Mouse (Mus musculus) hindbrain, embryonic 13.5 days (tissue): Measurements from ENCODE around the gene Vmn1r42. TPM values are rescaled to one million over a fixed set of nuclear protein-coding genes. Genes with fewer than 3 reads are reported as not detected.
"Not testable (repeated sequence)": the region's sequence is repeated elsewhere in the genome, so short reads cannot be mapped to it uniquely, and the experiment has no call there.

Source experiments
- ATAC-seq: fragments of 200-750 bp; cut with Nextera tagmentation; 2 replicates; pipeline ENCODE4 v1.8.0; 2017; ENCODE audit warnings: moderate TSS enrichment; ENCODE audit not compliant: low FRiP score
- H3K27ac ChIP-seq: fragments of 300-500 bp; sonication (generic); 2 replicates; pipeline ENCODE4 v1.5.1; 2015; ENCODE audit warnings: inconsistent platforms, mild to moderate bottlenecking, moderate library complexity
- H3K27me3 ChIP-seq: fragments of 300-500 bp; sonication (generic); 2 replicates; pipeline ENCODE4 v1.6.1; 2015; ENCODE audit warnings: mild to moderate bottlenecking, inconsistent platforms
- H3K36me3 ChIP-seq: fragments of 300-500 bp; sonication (generic); 2 replicates; pipeline ENCODE4 v1.6.1; 2015; ENCODE audit warnings: mild to moderate bottlenecking, inconsistent platforms
- H3K4me1 ChIP-seq: fragments of 300-500 bp; sonication (generic); replicated peaks from 2 replicates; pipeline ENCODE4 v1.6.1; 2015; ENCODE audit warnings: inconsistent platforms
- H3K4me2 ChIP-seq: fragments of 300-500 bp; sonication (generic); 2 replicates; pipeline ENCODE4 v1.6.1; 2015; ENCODE audit warnings: inconsistent platforms, mild to moderate bottlenecking, moderate library complexity
- H3K4me3 ChIP-seq: fragments of 300-500 bp; sonication (generic); 2 replicates; pipeline ENCODE4 v1.5.1; 2015; ENCODE audit warnings: mild to moderate bottlenecking, inconsistent platforms
- H3K9ac ChIP-seq: fragments of 300-500 bp; sonication (generic); 2 replicates; pipeline ENCODE4 v1.6.1; 2015; ENCODE audit warnings: mild to moderate bottlenecking, inconsistent platforms
- H3K9me3 ChIP-seq: fragments of 300-500 bp; sonication (generic); 2 replicates; pipeline ENCODE4 v1.6.1; 2016; ENCODE audit warnings: inconsistent platforms
- WGBS: fragments of 180-500 bp; shearing (Covaris S2); methylation state at CpG from one replicate; pipeline ENCODE4 v1.1.7; 2015; 5-methylcytosine and 5-hydroxymethylcytosine counted together
- polyA plus RNA-seq: library from polyadenylated mRNA; unstranded; fragments of >200 nt; fragmentation: Nextera tagmentation; extraction: Ambion mirVana; gene quantifications from 2 replicates; pipeline ENCODE4 v1.2.1, GENCODE M21; 2015

Gene Vmn1r42
- not detected in 2 replicates for polyA plus RNA-seq

GRCm38 (mm10) chr6:89876313-89876712 lies at the start of gene Vmn1r42, which contains the start of gene Vmn1r43:
TSS of gene Vmn1r42 (minus strand) at chr6:89876413.
TSS of gene Vmn1r43 (minus strand) at chr6:89876413.
- not testable (repeated sequence) for H3K9ac ChIP-seq, H3K4me3 ChIP-seq, H3K27ac ChIP-seq, H3K9me3 ChIP-seq, H3K27me3 ChIP-seq, H3K4me2 ChIP-seq, ATAC-seq, H3K4me1 ChIP-seq, H3K36me3 ChIP-seq
- 82% methylated on average over 3 of the region's 3 CpGs for WGBS

DNA sequence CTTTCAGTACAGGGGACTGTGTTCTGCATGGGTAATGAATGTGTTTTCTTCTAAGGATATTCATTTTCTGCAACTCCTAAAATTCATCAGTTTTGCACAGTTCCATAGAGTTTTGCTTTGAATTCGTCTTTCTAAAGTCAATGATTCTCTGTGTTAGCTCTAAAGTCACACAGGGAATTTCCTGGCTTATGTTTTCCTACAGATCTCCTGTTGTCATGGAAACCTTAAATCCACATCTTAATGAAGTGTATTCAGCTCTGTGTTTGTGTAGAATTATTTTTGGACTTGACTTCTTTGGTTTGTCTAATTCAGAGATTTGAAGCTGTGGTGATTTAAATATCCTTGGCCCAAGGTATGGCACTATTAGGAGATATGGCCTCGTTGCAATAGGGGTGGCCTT lies 7.6 kb upstream of the Vmn1r42 start:
- no peak overlapping the region for H3K4me2 ChIP-seq
- no peak overlapping the region for H3K27ac ChIP-seq
- no peak overlapping the region for H3K4me3 ChIP-seq
- H3K4me1 ChIP-seq = no peaks in the 10 kb centered on the region
- H3K36me3 ChIP-seq = no peaks in the 10 kb centered on the region
- H3K27me3 ChIP-seq = no peaks in the 10 kb centered on the region
- no peak for ATAC-seq
- H3K9me3 ChIP-seq = peaks cover 3% of the 10 kb centered on the region; the same call in 1 of the 2 replicates
- no peak overlapping the region for H3K9ac ChIP-seq
- whole genome bisulfite sequencing = 48% methylated on average over 2 of the region's 2 CpGs

DNA sequence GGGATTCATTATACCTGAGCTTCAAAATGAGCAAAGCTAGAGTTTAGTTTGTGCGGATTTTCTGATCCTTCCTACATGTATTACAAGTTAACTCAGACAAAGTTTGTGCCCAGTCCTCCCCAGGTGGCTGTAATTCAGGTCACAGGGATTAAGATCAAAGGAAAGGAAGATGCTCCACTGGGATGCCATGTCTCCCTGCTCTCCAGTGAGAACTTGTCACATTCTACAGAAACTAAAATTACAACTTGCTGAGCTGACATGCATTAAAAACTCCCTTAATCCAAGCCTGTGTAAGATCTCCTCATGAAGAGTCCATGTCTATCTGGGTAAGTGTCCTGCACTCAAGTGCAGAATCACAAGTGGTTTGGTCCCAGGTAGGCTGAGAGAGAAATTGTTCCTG lies 7.1 kb upstream of the Vmn1r42 start, which contains the start of gene Vmn1r44:
Gene Vmn1r44, plus strand, starts transcription at position 301 of the 400 bp plus-strand sequence.
- no peaks in the 10 kb centered on the region for H3K36me3 ChIP-seq
- no peaks in the 10 kb centered on the region; the same call in 1 of the 2 replicates for H3K9me3 ChIP-seq
- no peaks in the 10 kb centered on the region for H3K27me3 ChIP-seq
- WGBS = 89% methylated on average over 1 of the region's 1 CpGs
- no peak for ATAC-seq
- H3K4me3 ChIP-seq = no peak within 1 kb of the TSS
- H3K4me1 ChIP-seq = no peaks in the 10 kb centered on the region
- H3K4me2 ChIP-seq = no peak within 1 kb of the TSS
- H3K9ac ChIP-seq = no peak within 1 kb of the TSS
- H3K27ac ChIP-seq = no peak within 1 kb of the TSS

- no peak overlapping the region for H3K27ac ChIP-seq
- H3K27me3 ChIP-seq = no peaks in the 10 kb centered on the region
- no peak overlapping the region for H3K4me3 ChIP-seq
- no peak for ATAC-seq
- no peaks in the 10 kb centered on the region for H3K4me1 ChIP-seq
- no peaks in the 10 kb centered on the region for H3K36me3 ChIP-seq
- H3K4me2 ChIP-seq = no peak overlapping the region
- no peak overlapping the region for H3K9ac ChIP-seq
- H3K9me3 ChIP-seq = no peaks in the 10 kb centered on the region
Measured at GRCm38 (mm10) chr6:89880867-89881266, 4.7 kb upstream of the Vmn1r42 start.

DNA sequence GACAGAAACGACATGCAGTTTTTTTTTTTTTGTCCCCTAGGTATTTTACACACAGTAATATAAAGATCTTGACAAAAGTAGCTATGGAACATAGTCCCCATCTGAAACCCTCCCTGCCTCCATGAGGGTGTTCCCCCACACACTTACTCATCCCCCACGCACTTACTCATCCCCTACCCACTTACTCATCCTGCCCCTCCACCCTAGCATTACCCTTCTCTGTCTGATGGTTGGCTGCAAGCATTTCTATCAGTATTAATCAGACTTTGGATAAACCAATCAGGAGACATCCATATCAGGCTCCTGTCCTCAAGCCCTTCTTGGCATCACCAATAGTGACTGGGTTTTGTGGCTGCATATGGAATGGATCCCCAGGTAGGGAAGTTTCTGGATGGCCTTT lies 750 bp upstream of the Vmn1r42 start:
- Histone ChIP-seq H3K4me2 (no peak overlapping the region), H3K9me3 (no peaks in the 10 kb centered on the region), H3K27me3 (no peaks in the 10 kb centered on the region), H3K4me1 (no peaks in the 10 kb centered on the region), H3K27ac (no peak overlapping the region), H3K4me3 (no peak overlapping the region), H3K9ac (no peak overlapping the region), H3K36me3 (no peaks in the 10 kb centered on the region)
- no peak for ATAC-seq
- WGBS = 77% methylated on average over 2 of the region's 2 CpGs

GRCm38 (mm10) chr6:89867976-89868375 lies 8.2 kb downstream of the Vmn1r42 start:
- Histone ChIP-seq H3K9ac (no peak overlapping the region), H3K4me3 (no peak overlapping the region), H3K4me2 (no peak overlapping the region), H3K4me1 (no peaks in the 10 kb centered on the region), H3K27me3 (no peaks in the 10 kb centered on the region), H3K27ac (no peak overlapping the region), H3K9me3 (peaks cover 22% of the 10 kb centered on the region; the same call in 1 of the 2 replicates), H3K36me3 (no peaks in the 10 kb centered on the region)
- ATAC-seq = no peak
- 93% methylated on average over 2 of the region's 2 CpGs for WGBS

- Histone ChIP-seq H3K4me3 (no peak overlapping the region), H3K27ac (no peak overlapping the region), H3K4me1 (no peaks in the 10 kb centered on the region), H3K27me3 (no peaks in the 10 kb centered on the region), H3K36me3 (no peaks in the 10 kb centered on the region), H3K9me3 (peaks cover 22% of the 10 kb centered on the region; the same call in 1 of the 2 replicates), H3K9ac (no peak overlapping the region), H3K4me2 (no peak overlapping the region)
- 89% methylated on average over 2 of the region's 2 CpGs for WGBS
- no peak for ATAC-seq
Measured at GRCm38 (mm10) chr6:89867276-89867675, 8.9 kb downstream of the Vmn1r42 start.

DNA sequence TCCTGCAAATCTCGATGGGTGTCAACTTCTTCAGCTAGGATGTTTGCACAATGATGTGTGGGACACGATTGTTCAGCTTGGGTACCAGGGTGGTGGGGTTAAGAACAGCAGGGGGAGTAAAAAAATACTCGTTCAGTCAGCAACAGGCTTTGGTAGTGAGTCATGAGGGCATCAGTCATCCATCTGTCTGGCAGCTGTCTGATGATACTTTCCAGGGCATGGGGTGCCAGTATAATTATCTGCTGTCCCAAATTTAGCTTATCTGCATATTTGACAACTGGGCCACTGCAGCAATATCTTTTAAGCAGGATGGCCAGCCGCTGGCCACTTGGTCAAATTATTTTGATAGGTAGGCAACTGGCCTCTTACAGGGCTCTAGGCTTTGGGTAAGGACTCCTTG lies 12.4 kb downstream of the Vmn1r42 start:
- H3K4me3 ChIP-seq = no peak overlapping the region
- no peak overlapping the region for H3K4me2 ChIP-seq
- WGBS = 79% methylated on average over 4 of the region's 4 CpGs
- no peaks in the 10 kb centered on the region for H3K4me1 ChIP-seq
- no peaks in the 10 kb centered on the region for H3K27me3 ChIP-seq
- H3K27ac ChIP-seq = no peak overlapping the region
- peaks cover 40% of the 10 kb centered on the region; the same call in 1 of the 2 replicates for H3K9me3 ChIP-seq
- no peak overlapping the region for H3K9ac ChIP-seq
- ATAC-seq = no peak
- no peaks in the 10 kb centered on the region for H3K36me3 ChIP-seq

- no peaks in the 10 kb centered on the region for H3K4me1 ChIP-seq
- no peak overlapping the region for H3K9ac ChIP-seq
- H3K36me3 ChIP-seq = no peaks in the 10 kb centered on the region
- no peak for ATAC-seq
- 86% methylated on average over 2 of the region's 2 CpGs for WGBS
- no peak overlapping the region for H3K4me2 ChIP-seq
- H3K9me3 ChIP-seq = peaks cover 23% of the 10 kb centered on the region; the same call in 1 of the 2 replicates
- no peak overlapping the region for H3K27ac ChIP-seq
- no peak overlapping the region for H3K4me3 ChIP-seq
- H3K27me3 ChIP-seq = no peaks in the 10 kb centered on the region
Measured at GRCm38 (mm10) chr6:89859839-89860238, 16.4 kb downstream of the Vmn1r42 start.

GRCm38 (mm10) chr6:89857552-89857951 lies 18.7 kb downstream of the Vmn1r42 start:
- no peak for ATAC-seq
- Histone ChIP-seq H3K4me3 (no peak overlapping the region), H3K4me1 (no peaks in the 10 kb centered on the region), H3K36me3 (no peaks in the 10 kb centered on the region), H3K27me3 (no peaks in the 10 kb centered on the region), H3K4me2 (no peak overlapping the region), H3K9me3 (peaks cover 21% of the 10 kb centered on the region; the same call in 1 of the 2 replicates), H3K27ac (no peak overlapping the region), H3K9ac (no peak overlapping the region)
- 84% methylated on average over 3 of the region's 3 CpGs for WGBS

Other genes starting within 250 kb of the Vmn1r42 start
- gene Txnrd3, start 232.4 kb downstream of the Vmn1r42 start, polyA plus RNA-seq = 12.8 and 13.8 TPM in 2 replicates
- gene Vmn1r40, start 168.9 kb downstream of the Vmn1r42 start, polyA plus RNA-seq = not detected in 2 replicates
- not detected in 2 replicates for gene Vmn1r41, start 135.6 kb downstream of the Vmn1r42 start, polyA plus RNA-seq
- not detected in 2 replicates for gene Vmn1r43, start within 50 bp of the Vmn1r42 start, polyA plus RNA-seq
- not detected in 2 replicates for gene Vmn1r44, start 7.2 kb upstream of the Vmn1r42 start, polyA plus RNA-seq
- not detected in 2 replicates for gene Vmn1r45, start 64.2 kb upstream of the Vmn1r42 start, polyA plus RNA-seq
- not detected in 2 replicates for gene Vmn1r46, start 92.9 kb upstream of the Vmn1r42 start, polyA plus RNA-seq
- not detected in 2 replicates for gene Vmn1r47, start 139.7 kb upstream of the Vmn1r42 start, polyA plus RNA-seq
- gene Vmn1r48, start 160.4 kb upstream of the Vmn1r42 start, polyA plus RNA-seq = not detected in 2 replicates
- gene Vmn1r49, start 202.1 kb upstream of the Vmn1r42 start, polyA plus RNA-seq = not detected in 2 replicates
- gene Vmn1r50, start 225.0 kb upstream of the Vmn1r42 start, polyA plus RNA-seq = not detected in 2 replicates
- not detected in 2 replicates for gene Vmn1r51, start 246.2 kb upstream of the Vmn1r42 start, polyA plus RNA-seq